Mouse (Mus musculus) v-Abl transformed pro-B cells (cell line): ENCODE measurements around the gene Tead3.
"Not testable (repeated sequence)": the region's sequence is repeated elsewhere in the genome, so short reads cannot be mapped to it uniquely, and the experiment has no call there.

Experiments used
- in situ Hi-C, 2 experiments: fragments of 400-800 bp; cut with MboI; formaldehyde crosslinking; loops; one replicate each; pipeline ENCODE4 v1.15.1; 2025; ENCODE audit not compliant: unreplicated experiment in 2 of 2

The Tead3 gene

DNA sequence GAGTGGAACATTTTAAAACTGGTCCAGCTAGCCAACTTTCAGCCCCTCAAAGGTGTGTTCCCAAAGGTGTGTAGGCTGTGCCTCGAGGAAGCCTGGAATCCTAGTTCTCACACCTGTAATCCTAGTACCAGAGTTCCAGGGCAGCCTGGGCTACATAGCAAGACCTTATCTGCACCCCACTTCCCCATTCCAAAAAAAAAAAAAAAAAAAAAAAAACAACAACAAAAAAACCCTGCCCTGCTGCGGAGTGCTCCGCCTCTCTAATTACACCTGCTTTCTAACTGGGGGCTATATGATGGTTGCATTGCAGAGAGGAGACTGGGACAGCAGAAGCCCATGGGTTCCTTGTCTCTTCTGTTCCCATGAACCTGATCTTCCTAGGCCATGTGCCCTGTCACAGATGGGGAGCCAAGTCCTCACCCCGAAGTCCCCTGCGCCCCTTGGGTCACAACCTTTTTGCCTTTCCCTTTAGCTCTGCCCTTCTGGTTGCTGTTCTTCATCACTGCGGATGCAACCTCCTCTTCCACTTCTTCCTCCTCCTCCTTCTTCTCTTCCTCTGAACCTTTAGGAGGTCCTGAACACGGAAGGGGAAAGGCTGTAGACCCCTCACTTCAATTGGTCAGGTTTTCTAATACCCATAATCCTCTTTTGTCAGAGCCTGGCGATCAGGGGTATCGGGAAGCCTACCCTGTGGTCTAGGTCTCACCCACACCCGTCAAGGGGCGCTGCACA lies 11.5 kb upstream of the Tead3 start:
- in situ Hi-C loops, result no loop called here

DNA sequence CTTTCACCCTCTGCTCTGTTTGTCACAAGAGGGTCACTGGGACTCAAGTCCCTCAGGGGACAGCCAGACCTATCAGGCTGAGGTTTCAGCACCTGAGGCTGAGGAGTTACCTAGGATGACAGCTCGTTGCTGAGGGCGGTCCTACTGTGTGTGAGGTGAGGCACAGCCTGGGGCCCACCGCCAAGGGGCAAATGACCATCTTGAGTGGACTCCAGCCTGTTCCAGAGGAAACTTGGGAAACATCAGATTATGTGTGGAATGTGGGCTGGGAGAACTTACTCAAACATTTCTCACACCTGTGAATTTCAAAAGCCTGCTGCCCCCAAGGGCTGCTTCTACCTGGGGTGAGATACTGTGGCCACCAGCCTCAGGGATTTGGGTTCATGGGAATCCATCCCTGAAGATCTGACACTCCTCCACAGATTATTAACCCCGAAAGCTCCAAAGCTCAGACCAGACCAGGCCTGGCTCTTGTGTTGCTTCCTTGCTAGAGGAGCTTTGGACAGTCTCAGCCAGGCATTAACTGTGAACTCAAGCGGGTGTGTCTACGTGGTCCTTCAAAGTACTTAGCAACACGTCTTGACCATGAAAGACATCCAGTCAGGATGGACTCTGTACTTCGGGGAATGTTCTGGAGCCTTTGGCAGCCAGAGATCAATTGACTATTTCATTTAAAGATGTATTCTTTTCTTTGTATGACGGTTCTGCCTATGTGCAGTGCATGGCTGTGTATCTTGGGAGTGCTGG lies 10.1 kb upstream of the Tead3 start:
- in situ Hi-C loops, result no loop called here

DNA sequence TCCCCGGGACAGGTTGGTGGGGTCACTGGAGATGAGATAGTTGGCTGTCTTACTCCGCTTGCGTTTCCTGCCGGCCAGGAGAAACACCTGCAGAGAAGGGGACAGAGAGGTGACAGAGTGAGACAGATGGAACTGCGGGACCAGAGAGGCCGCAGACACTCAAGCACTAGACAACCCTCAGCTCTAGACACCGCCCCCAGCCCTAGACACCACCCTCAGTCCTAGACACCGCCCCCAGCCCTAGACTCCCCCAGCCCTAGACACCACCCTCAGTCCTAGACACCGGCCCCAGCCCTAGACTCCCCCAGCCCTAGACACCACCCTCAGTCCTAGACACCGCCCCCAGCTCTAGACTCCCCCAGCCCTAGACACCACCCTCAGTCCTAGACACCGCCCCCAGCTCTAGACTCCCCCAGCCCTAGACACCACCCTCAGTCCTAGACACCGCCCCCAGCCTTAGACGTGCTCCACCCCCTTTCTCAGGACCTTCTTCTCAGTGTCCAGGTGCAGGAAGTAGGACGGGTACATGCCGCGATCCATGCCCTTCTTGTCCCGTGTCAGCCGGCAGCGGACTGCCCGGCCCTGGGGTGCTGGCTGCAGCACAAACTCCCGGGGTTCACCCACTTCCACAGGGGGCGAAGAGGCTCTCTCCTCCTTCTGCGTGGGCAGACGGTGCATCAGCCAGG lies 8.1 kb upstream of the Tead3 start:
- in situ Hi-C loops, result not testable (repeated sequence)

DNA sequence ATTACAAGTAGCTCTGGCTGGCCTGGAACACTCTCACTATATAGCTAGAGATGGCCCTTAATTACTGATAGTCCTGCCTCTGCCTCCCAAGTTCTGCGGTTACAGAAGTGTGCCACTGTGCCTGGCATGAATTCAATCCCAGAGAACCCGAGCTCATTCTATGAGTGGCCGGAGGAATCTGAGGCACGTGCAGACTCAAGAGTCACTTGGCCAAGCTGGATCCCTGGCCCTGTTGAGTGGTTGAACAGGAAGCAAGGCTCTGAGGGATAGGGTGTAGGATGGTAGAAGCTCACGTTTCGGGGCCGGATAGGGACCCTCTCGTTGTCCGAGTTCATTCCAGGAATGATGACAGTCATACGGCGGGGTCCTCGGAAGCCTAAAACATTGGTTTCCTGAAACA lies 5.3 kb upstream of the Tead3 start:
- in situ Hi-C loops, result no loop called here

DNA sequence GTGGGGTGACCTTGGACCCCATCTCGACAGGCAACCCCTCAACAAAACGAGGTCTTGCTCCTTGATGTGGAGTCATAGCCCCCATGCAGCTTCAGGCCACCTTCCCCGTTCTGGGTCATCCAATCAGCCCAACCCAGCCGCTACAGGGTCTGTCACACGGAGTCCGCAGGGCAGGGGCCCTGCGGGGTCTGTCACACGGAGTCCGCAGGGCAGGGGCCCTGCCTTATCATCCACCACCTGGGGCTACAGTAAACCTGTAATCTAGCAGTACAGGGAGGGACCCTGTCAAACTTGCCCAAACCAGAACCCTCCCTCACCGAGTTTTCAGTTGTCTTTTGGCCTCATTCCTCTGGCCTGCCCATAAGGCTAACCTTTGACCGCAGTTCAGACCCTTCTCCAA lies 1.4 kb upstream of the Tead3 start:
- in situ Hi-C loops, result no loop called here

DNA sequence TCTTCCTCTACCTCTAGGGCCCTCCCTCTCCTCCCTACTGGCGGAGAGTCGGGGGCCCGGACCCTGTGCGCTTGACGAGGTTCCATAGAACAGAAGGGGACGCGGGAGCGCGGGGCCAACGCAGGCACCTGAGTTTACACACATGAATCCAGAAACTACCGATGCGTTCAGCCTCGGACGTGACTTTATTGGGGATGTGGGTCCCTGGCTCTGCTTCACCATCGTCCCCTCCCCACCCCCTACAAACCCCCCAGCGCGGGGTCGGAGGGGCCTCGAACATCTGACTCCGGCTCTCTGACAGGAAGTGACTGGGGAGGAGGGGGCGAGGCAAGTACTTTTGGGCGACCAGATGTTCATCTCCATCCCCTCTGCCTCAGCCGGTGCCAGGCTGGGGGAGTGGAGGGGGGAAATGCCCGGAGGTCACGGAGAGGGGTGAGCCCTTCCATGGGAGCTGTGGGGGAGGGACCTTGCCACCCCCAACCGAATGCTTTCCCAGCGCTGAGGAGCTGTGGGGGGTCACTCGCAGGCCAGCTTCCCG lies 805 bp upstream of the Tead3 start:
- in situ Hi-C loops, result no loop called here

DNA sequence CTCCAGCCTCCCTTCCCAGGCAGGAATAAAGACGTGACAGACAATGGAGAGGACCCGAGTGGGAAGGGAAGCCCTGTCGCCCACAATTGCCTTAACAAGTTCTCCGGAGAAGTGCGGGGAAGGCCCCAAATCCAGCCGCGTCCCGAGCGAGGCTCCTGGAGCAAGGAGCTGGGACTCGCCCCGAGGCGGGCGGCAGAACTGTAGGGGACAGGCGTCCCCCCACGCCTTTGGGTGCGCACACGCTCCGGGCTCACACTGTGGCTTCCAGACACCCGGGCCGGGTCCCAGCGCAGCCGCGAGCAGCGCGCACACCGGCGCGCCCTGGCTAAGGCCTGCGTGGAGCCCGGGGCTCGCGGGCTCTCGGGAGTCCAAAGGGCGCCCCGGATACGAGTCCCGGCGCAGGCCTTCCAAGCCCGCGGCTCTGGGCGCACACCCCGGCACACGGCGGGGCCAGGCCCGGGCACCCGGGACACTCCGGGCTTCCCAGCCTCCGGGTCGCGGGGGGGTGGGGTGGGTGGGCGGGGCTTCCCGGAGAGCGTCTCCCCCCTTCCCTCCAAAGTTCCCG lies 634 bp downstream of the Tead3 start:
- in situ Hi-C loops, result no loop called here

DNA sequence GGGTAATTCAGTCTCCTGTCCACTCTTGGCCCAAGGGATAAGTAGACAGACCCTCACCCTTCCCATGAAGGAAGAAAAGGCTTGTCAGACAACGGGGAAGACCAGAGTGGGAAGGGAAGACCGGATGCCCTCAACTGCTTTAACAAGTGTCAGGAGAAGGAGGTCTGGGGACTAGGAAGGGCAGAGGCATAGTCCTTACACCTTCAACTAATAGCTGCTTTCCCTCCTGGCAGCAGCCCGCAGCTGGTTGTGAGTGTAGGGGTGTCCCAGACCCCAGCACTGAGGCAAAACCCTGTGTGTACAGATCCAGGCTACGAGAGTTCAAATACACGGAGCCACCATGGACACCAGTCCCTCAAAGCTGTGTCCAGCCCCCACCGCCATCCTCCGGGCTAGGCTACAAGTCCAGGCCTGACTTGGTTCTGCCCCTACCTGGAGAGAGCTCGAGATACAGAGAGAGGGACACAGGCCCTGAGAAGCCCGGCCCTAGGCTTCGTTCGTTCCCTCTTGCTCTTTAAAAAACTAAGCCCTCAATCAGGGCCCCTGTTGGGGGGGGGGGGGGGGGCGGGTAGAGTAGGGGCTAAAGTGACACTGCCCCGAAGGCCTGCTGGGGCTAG lies 1.2 kb downstream of the Tead3 start:
- in situ Hi-C loops, result no loop called here

DNA sequence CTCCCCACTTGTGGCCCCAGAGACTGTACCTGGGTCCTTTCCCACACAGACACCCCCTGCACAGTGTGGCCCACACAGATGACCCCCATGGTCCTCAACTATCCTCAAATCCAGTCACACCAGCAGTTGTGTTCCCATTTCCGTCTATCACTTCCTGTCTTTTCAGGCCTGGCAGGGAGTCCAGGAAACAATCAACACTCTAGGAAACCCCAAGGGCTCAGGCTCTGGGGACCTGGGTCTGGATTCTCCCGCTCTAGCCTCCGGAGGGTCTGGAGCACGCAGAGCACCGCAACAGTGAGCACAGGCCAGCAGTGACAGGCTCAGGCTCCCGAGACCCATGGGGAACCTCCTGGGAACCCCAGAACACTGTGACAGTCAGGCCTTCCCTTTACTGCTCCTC lies 2.4 kb downstream of the Tead3 start:
- in situ Hi-C loops, result no loop called here

DNA sequence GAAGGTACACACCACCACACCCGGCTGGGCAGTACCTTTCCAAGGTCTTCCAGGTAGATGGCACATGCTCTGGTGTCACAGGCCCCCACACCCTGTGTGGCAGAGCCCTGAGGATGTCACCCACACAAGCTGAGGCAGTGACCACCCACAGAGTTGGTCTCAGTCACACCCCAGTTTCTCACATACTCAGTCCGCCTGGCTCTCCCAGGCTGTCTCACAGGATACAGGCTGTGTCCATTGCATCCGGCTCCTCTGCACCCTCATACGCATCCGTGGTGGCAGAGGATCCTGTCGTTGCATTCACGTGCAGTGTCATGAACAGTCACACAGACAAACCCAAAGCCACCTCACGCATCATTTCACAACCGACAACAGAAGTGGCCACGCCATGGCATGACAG lies 3.3 kb downstream of the Tead3 start:
- in situ Hi-C loops, result no loop called here

DNA sequence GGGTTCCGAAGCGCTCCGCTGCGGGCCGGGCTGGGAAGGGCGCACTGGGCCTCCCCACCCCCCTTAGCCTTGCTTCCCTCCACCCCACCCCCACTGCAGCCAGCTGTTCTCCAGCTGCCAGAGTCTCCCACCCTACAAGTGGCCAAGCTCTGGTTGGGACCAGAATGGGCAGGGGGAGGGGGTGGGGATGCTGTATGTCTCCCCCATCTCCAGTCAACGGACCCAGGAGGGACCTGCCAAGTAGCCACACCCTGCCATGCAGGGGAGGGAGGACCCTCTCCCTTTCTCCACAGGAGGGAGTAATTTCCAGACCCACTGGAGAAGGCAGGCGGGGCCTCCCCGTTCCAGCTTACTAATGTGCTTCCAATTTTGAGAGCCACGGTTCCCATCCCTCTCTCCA lies 4.7 kb downstream of the Tead3 start:
- in situ Hi-C loops, result no loop called here

DNA sequence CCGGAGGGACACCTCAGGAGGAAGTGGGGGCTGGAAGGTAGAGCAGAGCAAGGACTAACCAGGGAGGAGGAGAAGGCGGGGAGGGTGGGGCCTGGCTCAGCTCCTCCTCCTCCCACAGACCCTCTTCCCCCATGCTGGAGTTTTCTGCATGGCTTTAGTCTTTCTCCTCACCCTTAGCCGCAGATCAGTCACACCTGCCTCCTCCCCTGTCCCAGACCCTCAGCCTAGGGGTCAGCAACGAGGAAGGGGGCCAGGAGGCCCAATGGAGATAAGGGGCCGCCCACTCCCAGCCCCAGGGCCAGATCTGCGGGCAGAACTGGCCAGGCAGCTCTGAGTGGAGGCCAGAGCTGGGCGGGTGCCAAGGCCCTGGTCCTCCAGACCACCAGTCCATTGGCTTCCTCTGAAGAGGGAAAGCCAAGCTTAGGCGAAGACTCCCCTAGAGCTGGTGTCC lies 5.3 kb downstream of the Tead3 start:
- in situ Hi-C loops, result no loop called here

DNA sequence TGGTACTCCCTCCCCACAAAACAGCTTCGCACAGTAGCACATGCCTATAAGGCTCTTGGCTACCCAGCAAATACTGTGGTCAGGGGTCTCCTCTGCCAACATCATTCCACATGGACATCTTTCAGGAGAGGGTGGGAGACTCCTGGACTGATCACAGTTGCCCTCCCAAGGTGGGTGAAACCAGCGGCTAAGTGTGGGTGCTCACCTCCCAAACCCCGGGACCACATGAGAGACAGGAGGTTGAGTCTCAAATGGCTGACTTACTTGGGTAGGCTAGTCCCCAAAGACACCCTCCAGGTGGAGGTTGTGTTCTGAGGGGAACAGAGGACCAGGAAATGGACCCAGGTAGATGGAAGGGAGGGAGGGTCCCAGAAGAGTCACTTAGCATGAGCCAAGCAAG lies 5.9 kb downstream of the Tead3 start:
- in situ Hi-C loops, result no loop called here

DNA sequence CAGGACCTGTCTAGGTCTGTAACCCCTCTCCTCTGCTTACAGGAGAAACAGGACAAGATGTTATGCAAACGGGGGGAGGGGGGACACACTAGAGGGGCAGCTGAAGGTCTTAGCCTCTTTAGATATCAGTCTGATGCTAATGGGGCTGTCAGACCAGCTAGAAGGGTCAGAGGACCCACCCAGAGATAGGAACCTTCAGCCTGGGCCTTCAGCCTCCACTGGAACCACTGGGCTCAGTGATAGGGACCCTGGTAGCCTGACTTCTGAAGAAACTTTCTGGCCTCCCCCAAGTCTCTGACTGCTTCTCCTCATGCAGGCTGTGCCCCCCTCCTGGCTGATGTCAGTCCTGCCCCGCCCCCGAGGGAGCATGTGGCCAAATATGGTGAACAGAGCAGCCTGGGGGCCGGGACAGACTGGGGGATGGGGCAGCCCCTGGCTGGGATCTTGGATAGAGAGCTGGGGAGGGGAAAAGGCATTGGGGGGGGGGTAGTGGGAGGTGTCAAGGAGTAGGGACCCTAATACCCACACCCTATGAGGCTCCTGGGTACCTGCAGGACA lies 6.5 kb downstream of the Tead3 start:
- in situ Hi-C loops, result no loop called here

DNA sequence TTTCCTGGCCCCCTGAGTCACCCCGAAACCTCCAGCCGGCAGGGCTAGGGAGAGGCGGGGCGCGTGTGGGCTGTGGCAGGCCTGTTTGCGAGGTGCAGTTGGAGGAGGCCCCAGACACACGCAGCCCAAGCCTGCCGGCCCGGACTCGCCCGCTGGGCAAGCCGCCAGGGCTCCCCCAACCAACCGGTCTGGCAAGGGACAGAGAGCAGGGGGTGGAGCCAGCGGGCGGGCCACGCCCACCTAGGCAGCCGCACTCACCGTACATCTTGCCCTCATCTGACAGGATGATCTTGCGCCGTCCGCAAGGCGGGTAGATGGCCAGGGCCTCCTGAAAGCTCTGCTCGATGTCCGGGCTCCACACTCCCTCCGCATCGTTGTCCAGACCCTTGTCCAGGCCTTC lies 9.5 kb downstream of the Tead3 start:
- in situ Hi-C loops, result no loop called here

DNA sequence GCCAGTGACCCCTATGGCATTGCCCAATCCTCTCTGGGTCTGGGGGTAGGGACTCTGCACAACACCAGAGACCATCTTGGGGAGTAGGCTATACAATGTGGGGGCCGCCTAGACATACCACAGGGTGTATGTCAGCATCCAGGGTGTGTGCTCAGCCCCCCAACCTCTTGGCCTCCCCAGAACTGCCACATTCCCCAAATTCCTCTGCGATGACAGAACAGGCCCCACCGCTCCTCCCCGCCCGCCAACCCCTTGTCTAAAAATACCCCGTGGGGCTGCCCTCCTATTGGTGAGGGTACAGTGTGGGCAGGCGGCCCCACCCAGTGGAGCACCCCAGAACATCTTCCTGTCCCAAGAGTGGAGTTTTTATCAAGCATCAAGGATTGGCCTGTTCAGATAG lies 10.0 kb downstream of the Tead3 start:
- in situ Hi-C loops, result no loop called here

DNA sequence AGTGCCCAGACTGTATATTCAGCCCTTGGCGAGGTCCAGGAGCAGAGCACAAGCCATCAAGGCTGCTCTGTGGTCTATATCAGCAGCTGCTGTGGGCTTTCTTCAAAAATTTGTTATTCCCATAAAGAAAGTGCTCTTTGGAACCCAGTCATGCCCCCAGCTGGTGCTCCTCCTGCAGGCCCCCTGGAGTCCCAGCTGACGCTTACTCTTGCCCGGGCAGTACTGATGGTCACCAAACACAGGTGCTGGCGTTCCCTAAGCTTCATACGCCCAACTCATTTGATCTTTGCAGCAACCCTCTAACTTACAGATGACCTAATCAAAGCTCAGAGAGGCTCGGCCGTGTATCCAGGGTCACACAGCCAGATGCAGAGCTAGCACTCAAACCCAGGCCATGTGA lies 13.1 kb downstream of the Tead3 start:
- in situ Hi-C loops, result no loop called here

DNA sequence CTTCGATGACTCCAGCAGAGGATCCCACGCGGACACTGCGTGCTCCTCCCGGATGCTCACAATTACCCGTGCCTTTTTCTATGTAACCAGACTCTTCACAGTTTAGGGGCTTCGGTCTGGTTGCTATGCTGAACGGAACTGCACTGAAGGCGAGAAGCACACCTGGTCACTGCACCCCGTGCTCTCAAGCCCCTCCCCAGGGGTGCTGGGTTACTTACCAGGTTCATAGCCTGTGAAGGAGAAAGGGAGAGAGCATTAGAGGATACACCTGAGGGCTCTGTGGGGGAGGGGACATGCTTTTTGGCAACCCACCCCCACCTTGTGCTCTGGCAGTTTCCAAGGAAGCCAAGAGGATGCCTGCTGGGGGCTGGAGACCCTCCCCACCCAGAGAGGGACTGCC lies 15.3 kb downstream of the Tead3 start:
- in situ Hi-C loops, result no loop called here

DNA sequence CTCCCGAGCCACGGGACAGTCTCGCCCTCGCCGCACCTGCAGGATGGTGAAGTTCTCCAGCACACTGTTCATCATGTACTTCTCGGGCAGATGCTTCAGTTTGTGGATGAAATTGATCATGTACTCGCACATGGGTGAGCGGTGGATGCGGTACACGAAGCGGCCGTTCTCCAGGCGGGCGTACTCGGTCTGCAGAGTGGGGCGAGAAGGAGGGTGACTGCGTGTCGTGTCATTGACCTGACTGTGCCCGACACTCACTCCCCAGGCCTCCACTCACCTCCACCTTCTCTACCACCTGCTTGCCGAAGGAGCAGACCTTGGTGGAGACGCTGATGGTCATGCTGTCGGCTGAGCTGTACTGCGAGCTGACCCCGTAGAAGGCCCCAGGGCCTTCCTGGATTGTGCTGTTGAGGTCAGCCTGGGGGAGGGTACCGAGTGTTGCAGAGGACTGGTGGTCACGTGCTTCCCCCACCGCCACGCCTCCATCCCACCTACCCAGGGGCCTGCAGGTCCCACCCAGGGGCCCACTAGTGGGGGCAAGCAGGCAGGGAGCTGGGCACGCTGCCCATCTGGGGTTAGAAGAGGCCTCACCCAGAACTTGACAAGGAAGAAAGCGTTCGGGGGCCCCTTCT lies 17.6 kb downstream of the Tead3 start:
- in situ Hi-C loops, result no loop called here
